In genomic region chr5:44196167-44196566, GRCm38 (mm10) we compare ENCODE assay signal across 24 mouse cellular contexts. TPM values are rescaled to one million over a fixed set of nuclear protein-coding genes. Genes with fewer than 3 reads are reported as not detected.
DNase-seq lines count a peak whose midpoint lies in the region; ATAC-seq and TF ChIP-seq lines count a peak whose summit lies in the region.
"Had no signal": no experiment of that assay in that cellular context is flagged by ENCODE, and none has a peak within 500 bp of the region (broad histone marks: within the 10 kb centered on the region; RNA-seq: fewer than 3 reads in every experiment).

No protein-coding gene starts in this region.

- peaks cover 50% of the 10 kb centered on the region for H3K36me3 ChIP-seq in limb, embryonic 10.5 days
- peaks cover 34% of the 10 kb centered on the region for H3K36me3 ChIP-seq in liver, embryonic 14.5 days (replicated peaks; ENCODE audit: control insufficient read depth, insufficient read depth, low read depth)
- peaks cover 9% of the 10 kb centered on the region for H3K36me3 ChIP-seq in hindbrain, embryonic 16.5 days (ENCODE audit: control insufficient read depth, insufficient read depth, low read length)

- peak; percentile 2 for DNase-seq in heart, adult 11 months
- DNase-seq in heart, adult 9 months (ENCODE audit: low spot score in 2 of 2), result no peak
- peak; percentile 16 for DNase-seq in limb, embryonic 10.5 days (ENCODE audit: low spot score)
- peak in 1 of 3 experiments; percentile 22 for DNase-seq in liver, embryonic 14.5 days (ENCODE audit: low read depth in 3 of 3, low spot score in 3 of 3)
- DNase-seq in layer of hippocampus, postnatal 25 days (ENCODE audit: extremely low spot score in 1 of 2, low spot score in 1 of 2), result no peak
- DNase-seq in testis, postnatal 10 days (ENCODE audit: low spot score), result no peak
- DNase-seq: adrenal gland, postnatal 36 days; cerebellum, adult 11-12 months; cerebellum, postnatal 25 days; gastrocnemius, postnatal 10 days; kidney, adult 2 months; lung, postnatal 36 days; right cerebral cortex, adult 18-20 months; right cerebral cortex, postnatal 4 days; thymus, adult 18-20 months; thymus, postnatal 4 days had no signal

- H3K27me3 ChIP-seq in limb, embryonic 10.5 days (ENCODE audit: low read depth, poor library complexity, severe bottlenecking), result no peaks in the 10 kb centered on the region
- no peaks in the 10 kb centered on the region for H3K27me3 ChIP-seq in liver, embryonic 14.5 days (ENCODE audit: control insufficient read depth, insufficient read depth, low read length)
- H3K27me3 ChIP-seq in hindbrain, embryonic 16.5 days (replicated peaks; ENCODE audit: control insufficient read depth, insufficient read depth, low read length), result no peaks in the 10 kb centered on the region
- H3K27me3 ChIP-seq: embryonic facial prominence, embryonic 12.5 days; forebrain, embryonic 12.5 days; hindbrain, embryonic 12.5 days; limb, embryonic 13.5 days; lung, embryonic 15.5 days had no signal

- H3K4me1 ChIP-seq in limb, embryonic 10.5 days, result no peaks in the 10 kb centered on the region
- H3K4me1 ChIP-seq in liver, embryonic 14.5 days (replicated peaks; ENCODE audit: control insufficient read depth in 2 of 2, insufficient read depth in 2 of 2, low read length in 1 of 2), result peaks cover 22 to 27% of the 10 kb centered on the region in 2 experiments
- H3K4me1 ChIP-seq in hindbrain, embryonic 16.5 days (ENCODE audit: control insufficient read depth, insufficient read depth, low read depth, low read length), result no peaks in the 10 kb centered on the region
- H3K4me1 ChIP-seq: embryonic facial prominence, embryonic 12.5 days; forebrain, embryonic 12.5 days; hindbrain, embryonic 12.5 days; lung, embryonic 15.5 days had no signal

- WGBS in limb, embryonic 10.5 days, result 91% methylated on average over 4 of the region's 4 CpGs
- WGBS in liver, embryonic 14.5 days (ENCODE audit: insufficient replicate concordance), result 39% methylated on average over 4 of the region's 4 CpGs
- 94% methylated on average over 4 of the region's 4 CpGs for WGBS in hindbrain, embryonic 16.5 days

- ATAC-seq in liver, embryonic 14.5 days (ENCODE audit: insufficient read depth), result peak; percentile 75
- ATAC-seq in hindbrain, embryonic 16.5 days, result no peak

- no peak overlapping the region for H3K4me3 ChIP-seq in limb, embryonic 10.5 days
- H3K4me3 ChIP-seq in liver, embryonic 14.5 days (ENCODE audit: insufficient read depth in 1 of 2, low read depth in 2 of 2, low read length in 2 of 2), result no peak overlapping the region
- H3K4me3 ChIP-seq in hindbrain, embryonic 16.5 days (ENCODE audit: low read length), result no peak overlapping the region
- H3K4me3 ChIP-seq: embryonic facial prominence, embryonic 12.5 days; erythroblast, embryonic 14.5 days; forebrain, embryonic 12.5 days; hindbrain, embryonic 12.5 days; limb, embryonic 13.5 days; lung, embryonic 15.5 days had no signal

- peak overlapping the region; percentile 20; the same call in 1 of the 2 replicates for H3K4me2 ChIP-seq in liver, embryonic 14.5 days (ENCODE audit: low read depth)
- no peak overlapping the region for H3K4me2 ChIP-seq in hindbrain, embryonic 16.5 days (ENCODE audit: low read length)
- H3K4me2 ChIP-seq: embryonic facial prominence, embryonic 12.5 days; forebrain, embryonic 12.5 days; hindbrain, embryonic 12.5 days; limb, embryonic 13.5 days; lung, embryonic 15.5 days had no signal

- TF ChIP-seq CTCF in liver, embryonic 14.5 days (IDR thresholded peaks at IDR 0.05; ENCODE audit: low read depth), result no peak

- H3K27ac ChIP-seq in limb, embryonic 10.5 days, result no peak overlapping the region
- H3K27ac ChIP-seq in liver, embryonic 14.5 days, result no peak overlapping the region
- no peak overlapping the region for H3K27ac ChIP-seq in hindbrain, embryonic 16.5 days (ENCODE audit: low read depth, low read length)
- H3K27ac ChIP-seq: embryonic facial prominence, embryonic 12.5 days; forebrain, embryonic 12.5 days; hindbrain, embryonic 12.5 days; kidney, postnatal 0 days; limb, embryonic 13.5 days; lung, embryonic 15.5 days had no signal

- peak; percentile 57; the same call in 1 of the 2 replicates for TF ChIP-seq EP300 in liver, embryonic 14.5 days (IDR thresholded peaks at IDR 0.05; ENCODE audit: low read depth)

- H3K9ac ChIP-seq in liver, embryonic 14.5 days (replicated peaks), result peak overlapping the region; percentile 40
- no peak overlapping the region for H3K9ac ChIP-seq in hindbrain, embryonic 16.5 days (ENCODE audit: low read depth, low read length)
- H3K9ac ChIP-seq: embryonic facial prominence, embryonic 12.5 days; forebrain, embryonic 12.5 days; hindbrain, embryonic 12.5 days; limb, embryonic 13.5 days; lung, embryonic 15.5 days had no signal

- no peaks in the 10 kb centered on the region for H3K9me3 ChIP-seq in limb, embryonic 10.5 days (replicated peaks)
- H3K9me3 ChIP-seq in liver, embryonic 14.5 days (ENCODE audit: control insufficient read depth, low read length), result no peaks in the 10 kb centered on the region
- H3K9me3 ChIP-seq in hindbrain, embryonic 16.5 days (ENCODE audit: control insufficient read depth, low read length), result no peaks in the 10 kb centered on the region
- H3K9me3 ChIP-seq: embryonic facial prominence, embryonic 12.5 days; forebrain, embryonic 12.5 days; hindbrain, embryonic 12.5 days; limb, embryonic 13.5 days; lung, embryonic 15.5 days had no signal

RNA-seq across cellular contexts. Expression of gene Tapt1, which starts 30.3 kb away (rescaled TPM):
- polyA plus RNA-seq in limb, embryonic 10.5 days (2016; fragmentation: Nextera tagmentation; extraction: Ambion mirVana), result 30.5 and 32.4 TPM in 2 replicates
- polyA plus RNA-seq in liver, embryonic 14.5 days (2012; rRNA removed), result 26.0 and 30.9 TPM in 2 replicates
- 31.2 and 38.5 TPM in 2 replicates for polyA plus RNA-seq in liver, embryonic 14.5 days (2014; fragmentation: Nextera tagmentation; extraction: Ambion mirVana)
- 28.5 and 29.5 TPM in 2 replicates for polyA plus RNA-seq in hindbrain, embryonic 16.5 days (2015; fragmentation: Nextera tagmentation; extraction: Ambion mirVana)
- total RNA-seq in layer of hippocampus, postnatal 25 days (2021), result 10 to 100 TPM; 43.2 to 50.9 TPM

Comparison
In these comparisons a context has a peak if more than half of its experiments do, and no peak if none do; other contexts are left out.
1. DNase-seq: peak in heart, adult 11 months (single experiment) and limb, embryonic 10.5 days (single experiment); none in heart, adult 9 months (0 of 2), layer of hippocampus, postnatal 25 days (0 of 2) and testis, postnatal 10 days (single experiment).